Mouse (Mus musculus) kidney, postnatal 10 days (tissue): ENCODE measurements around the gene Ccnd2.

ENCODE experiments used
- DNase-seq: peaks from one replicate; pipeline ENCODE4 v3.0.0; 2021; ENCODE audit warnings: mixed read lengths

Ccnd2 gene

DNA sequence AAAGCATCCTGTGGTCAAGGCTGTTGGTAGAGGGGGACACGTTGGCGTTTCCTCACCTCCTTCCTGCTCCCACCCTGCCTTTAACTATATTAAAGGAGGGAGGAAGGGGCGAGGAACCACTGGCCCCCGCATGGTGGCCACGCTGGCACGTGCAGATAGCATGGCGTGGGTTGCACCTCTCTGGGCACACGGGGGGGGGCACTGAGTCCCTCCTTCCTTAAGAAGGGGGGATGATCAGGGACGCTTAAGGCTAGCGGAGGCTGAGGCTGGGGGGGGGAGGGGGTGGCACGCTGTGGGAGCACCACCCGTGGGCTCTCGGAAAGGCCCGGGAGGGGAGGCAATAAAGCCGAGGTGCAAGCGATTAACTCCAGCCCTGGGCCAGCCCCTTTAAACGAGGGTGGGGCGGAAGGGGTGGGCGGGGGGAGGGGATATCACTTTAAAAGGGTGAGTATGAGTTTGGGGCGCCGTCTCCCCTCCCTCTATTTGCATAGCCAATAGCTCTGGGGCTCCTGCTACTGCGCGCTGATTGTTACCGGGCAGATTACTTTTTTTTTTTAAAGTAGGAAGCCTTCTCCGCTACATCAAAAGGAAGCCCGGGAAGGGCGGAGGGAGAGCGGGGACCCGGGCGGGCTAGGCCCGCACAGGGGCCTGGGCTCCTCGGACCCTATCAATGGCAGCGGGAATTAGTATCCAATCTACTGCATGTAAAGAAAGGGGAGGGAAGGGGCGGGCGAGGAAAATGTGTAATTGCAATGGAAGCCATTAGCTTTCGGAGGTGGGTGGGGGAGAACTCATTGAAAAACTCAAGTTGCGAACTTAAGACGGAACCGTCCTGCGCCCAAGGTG lies at the start of gene Ccnd2:
Gene Ccnd2, minus strand, starts transcription at position 88 of the 846 bp plus-strand sequence.
- DNase-seq: peak; percentile 84

DNA sequence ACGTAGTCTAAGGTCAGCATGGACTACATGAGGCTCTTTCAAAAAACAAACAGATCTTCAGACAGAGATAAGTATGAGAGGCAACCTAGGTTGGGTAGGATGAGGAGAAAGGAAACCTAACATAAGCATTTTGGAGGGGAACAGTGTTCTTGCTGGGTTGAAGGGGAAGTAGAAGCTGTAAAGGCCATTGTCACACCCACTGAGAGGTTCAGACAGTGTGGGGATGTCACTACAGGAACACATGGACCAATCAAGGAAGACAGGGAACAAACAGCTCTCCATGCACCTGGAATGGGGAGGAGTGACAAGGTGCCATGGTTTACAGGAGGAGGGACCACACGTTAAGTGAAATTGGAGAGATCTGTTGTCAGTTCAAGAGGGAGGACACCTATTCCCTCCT lies 45.0 kb upstream of the Ccnd2 start:
- no peak for DNase-seq

DNA sequence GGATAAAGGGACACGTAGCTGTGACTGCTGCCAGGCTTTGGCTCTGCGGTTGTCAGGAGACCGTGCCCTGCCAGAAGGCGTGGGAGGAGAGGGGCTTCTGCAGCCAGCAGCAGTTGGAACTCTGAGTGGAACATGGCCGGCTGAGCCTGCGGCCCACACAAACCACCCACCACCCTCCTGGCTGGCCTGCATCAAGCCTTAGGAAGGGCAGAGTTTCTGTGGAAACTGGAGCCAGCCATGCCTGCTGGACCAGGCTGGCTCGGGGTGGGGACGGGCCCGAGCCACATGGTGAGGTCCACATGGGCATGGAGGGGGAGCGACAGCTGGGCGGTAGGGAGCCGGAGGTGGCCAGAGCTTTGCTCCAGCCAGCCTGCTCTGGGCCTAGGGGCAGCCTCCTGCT lies 29.3 kb upstream of the Ccnd2 start:
- no peak for DNase-seq

DNA sequence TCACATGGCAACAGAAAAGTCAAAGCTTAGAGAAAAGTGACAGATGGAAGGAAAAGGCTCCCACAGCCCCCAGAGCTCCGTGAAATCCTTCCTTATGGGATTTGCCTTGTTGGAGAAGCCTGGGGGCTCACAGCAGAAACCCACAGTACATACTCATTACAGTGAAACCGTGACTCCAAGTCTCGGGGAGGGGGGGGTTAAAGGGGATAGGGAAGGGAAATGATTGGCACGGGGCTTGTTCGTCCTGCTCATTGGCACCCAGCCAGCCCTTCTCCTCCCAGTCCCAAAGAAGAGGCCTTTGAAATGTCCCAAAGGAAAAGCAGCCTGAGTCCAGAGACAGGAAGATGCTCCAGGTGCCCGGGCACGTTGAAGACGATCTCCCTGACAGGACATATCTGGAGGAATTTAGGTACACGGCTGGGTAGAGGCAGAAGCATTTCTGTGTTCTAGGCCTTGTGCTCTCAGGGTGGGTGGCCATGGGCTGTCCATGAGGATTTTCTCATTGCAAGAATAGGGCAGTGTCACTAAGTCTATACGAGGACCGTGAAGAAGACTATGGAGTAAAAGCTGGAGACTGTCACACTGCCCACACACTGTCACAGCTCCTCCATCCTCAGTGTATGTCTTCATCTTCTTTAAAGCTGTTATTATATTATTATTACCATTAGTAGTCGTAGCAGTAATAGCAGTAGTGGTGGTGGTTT lies 27.2 kb upstream of the Ccnd2 start:
- peak; percentile 45 for DNase-seq

DNA sequence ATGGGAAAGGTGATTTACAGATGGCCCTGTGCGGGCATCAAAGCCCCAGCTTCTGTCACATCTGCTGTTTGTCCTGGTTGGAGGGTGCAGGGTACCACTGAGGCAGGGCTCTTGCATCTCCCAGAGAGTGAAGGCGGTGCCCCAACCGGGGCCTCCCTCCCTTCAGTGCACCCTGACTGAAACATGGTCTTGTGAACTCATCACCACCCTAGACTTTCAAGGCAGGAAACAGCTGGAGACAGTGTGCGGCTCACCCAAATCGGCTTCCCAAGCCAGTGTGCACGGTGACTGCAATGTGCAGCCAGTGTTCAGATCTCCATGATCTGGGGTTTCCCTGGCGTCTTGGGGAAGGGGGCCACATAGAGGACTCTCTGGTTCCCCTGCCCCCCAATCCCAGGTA lies 26.0 kb upstream of the Ccnd2 start:
- peak; percentile 30 for DNase-seq

DNA sequence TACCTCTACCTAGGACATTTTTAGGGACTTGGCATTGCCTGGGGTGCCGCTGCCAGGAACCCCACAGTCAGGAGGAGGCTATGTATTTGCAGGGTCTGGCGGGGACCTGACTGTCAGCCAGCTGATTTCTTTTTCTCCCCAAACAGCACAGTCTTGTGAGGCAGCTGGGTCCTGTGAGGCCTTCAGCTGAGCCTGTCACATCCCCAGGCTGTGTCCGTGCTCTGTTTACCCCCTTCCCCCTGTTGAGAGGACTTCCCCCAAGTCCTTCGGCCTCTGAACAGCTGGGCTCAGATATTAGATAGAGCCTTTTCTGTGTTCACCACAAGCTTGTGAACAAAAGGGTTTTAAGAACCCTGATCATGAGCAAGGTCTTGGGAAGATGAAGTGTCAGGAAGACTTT lies 25.4 kb upstream of the Ccnd2 start:
- peak; percentile 19 for DNase-seq

DNA sequence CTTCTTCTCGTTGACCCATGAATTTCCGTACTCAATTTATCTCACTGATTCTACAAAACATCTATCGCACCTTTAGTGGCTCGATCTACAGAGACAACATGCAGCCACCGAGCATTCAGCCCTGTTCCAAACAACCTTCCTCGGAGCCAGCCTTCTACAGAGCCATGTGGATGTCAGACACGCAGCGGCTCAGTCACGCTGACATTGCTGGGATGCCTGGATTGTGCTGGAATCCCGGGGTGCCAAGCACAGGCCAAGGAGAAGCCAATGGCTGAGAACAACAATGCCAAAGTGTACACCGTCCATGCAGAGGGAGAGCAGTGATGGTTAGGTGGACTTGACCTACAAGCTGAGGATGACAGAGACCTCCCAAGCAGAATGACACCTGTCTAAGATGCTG lies 20.5 kb upstream of the Ccnd2 start:
- DNase-seq: no peak

DNA sequence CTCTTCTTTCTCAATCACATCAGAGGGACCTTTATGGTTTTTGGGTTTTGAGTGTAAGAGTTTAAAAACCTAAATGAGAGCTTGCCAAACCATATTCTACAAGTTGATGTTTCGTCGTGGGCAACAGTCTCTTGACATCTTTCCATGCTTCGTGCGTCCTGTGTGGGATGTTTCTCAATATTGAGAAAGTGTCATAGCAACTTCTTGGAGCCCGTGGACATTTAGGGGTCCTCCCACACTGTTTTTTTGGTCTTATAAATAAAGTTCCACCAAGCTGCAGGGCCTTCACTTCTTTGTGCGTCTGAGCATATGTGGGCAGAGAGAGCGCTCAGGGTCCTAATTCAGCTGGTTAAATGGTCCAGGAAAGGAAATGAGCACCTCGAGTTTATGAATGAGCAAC lies 18.7 kb upstream of the Ccnd2 start:
- no peak for DNase-seq

DNA sequence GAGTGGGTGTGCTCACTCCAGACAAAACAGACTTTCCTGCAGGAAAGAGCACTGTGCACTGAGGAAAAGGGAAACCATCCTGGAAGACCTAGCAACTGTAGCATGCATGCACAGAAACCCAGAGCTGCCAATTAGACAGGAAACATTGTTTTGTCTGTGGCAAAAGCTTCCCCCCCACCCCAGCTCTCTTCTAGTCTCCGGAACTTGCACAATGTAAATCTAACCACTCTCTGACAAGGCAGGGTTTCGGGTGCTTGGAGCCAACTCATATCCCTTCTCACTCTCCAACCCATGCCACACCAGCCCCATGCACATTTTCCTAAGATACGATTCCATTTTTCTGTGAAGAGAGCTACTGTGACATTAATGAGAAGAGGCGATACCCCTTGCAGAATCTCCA lies 13.7 kb upstream of the Ccnd2 start:
- DNase-seq: no peak

DNA sequence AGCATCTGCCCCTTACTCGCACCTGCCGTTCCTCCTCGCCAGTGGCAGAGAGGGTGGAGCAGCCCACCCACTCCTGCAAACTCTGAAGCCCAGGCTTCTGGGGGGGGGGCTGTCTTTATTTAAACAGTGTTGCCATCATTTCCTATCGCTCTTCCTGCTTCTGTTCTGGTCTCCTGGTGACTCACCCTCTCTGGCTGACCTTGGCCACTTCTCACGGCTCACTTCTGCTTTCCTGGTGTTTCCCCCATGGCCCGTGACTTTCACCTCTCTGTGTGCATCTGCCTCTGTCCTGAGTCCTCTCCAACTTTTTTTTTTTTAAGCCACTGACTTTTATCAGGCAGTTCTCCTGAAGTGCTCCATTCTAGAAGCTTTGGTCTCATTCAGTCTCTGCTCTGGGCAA lies 10.8 kb upstream of the Ccnd2 start:
- peak; percentile 51 for DNase-seq

DNA sequence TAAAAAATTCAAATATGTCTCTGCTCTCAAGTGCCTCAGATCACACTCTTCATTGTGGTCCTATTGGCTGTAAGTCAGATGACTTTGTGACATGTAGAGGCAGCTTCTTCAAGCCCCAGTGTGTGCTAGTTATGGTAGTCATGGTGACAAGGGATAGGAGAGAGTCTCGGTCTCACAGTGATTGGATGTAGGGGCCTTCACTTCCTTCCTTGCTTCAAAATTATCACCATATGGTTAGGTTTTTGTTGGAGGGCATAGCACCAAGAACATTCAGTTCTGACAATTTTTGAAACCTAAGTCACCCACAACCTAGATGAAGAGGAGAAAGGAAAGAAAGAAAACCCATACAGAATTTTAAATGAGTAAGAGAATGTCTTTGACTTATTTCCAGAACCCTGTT lies 5.3 kb upstream of the Ccnd2 start:
- no peak for DNase-seq

DNA sequence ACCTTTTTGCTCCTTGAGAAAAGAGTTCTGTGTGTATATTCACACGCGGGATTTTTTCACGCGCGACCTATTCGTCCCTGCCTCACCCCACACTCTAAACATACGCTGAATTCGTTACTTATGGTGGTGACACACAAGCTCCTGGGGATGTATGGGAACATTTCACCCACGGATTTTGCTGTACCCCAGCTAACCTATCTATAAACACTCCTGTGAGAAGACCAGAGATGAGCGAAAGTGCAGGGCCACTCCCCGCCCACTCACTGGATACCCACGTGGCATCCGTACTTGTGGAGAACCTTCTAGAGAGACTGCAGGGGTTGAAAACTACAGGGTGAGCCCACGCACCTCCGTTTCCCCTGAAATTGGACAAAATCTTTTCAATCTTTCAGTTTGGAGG lies 3.5 kb upstream of the Ccnd2 start:
- peak; percentile 61 for DNase-seq

DNA sequence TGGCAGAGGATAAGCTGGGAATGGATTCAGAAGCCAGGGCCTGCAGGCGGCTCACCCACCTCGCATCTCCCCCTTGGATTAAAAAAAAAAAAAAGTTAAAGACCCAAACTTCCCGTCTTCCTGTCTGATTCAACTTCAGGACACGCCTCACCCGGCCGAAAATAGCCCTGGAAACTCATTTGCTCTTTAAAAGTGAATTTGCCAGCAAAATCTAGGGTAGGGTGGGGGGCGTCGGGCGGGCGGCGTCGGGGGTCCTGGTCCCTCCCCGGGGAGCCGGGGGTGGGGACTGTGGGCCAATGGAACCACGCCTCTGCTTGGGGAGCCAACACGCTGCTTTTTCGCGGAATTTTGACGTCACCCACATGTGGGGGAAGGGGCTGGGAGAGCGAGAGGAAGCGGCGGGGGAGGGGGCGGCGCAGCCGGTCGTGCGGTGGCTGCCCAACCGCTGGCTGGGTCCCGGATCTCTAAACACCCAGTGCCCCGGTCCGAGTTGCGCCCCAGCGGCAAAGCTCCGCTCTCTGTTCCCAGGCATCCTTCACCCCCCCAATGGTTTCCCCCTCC lies 2.8 kb upstream of the Ccnd2 start:
- peak; percentile 95 for DNase-seq

DNA sequence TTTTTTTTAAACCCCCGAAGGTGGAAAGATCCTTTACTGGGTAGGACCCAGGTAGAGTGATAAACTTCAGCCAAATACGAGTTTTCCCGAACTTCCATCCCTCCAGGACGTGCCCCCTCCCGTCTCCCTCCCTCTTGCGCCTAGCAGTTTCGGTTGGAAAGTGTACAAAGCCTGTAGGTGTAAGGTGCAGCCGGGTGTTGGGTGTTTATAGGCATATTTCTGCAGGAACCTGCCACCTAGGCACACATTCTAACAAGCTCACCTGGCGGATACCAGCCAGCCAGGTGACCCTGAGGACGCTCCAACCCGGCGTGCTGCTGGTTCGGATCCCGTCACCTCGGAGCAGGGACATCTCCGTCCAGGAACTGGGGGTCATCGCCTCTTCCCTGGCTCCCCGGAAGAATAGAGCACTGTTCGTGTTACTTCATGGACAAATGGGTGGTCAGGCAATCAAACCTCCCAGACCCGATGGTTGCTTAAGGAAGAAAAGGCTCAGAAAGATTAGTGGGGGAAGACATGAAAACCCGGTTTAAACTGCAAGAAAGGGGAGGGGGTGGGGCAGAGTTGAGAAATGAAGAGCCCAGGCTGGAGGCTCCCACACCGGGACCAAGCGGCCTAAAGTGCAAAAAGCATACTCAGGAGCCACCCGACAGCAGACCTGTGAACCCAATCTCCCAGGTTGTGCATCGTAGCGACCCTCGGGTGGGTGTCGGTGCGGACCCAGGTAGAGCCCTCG lies 2.1 kb upstream of the Ccnd2 start:
- DNase-seq: peak; percentile 46

DNA sequence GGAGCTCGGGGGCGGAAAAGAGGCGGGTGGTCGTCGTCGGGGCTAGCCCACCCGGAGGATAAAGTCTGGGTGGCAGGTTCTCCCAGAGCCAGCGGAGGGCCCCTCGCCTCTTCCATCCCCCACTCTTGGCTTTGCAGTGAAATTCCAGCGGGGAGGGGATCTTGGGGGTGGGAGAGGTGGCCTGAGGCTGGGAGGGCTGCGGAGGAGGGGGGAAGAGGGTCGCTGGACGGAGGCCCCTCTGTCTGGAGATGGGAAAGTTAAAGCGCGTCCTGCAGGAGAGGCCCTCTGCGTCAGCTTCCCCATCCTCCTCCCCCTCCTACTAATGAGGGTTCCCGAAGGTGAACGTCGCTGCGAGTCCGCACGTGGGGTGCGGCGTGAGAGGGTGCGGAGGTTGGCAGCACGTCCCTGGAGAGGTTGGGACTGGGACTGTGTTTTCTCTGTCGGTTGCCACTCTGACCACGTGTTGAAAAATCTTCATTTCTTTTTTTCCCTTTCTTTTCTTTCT lies 1.4 kb upstream of the Ccnd2 start:
- peak; percentile 66 for DNase-seq

DNA sequence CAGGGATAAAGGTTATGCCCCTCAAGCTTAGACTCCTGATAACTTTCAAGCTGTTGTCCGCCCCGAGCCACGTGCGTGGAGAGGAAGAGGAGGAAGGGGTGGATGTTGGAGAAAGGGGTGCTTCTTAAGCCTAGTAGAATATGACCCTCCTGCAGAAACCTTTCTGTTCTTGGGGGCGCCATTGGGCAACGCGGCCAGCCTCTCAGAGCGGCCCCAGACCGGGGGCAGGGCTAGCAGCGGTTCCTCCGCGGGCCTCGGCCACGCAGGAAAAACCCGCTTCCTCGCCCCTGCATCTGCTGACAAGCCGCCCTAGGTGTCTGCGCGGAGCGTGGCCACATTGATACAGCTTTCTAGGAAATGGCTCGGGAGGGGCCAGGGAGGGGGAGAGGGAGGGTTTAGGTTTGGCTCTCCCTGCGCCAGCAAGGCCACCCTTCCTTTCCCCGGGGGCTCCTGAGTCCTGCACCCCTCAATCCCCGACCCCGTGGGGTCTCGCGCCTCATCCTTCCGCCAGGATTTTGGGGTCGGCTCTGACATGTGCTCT lies 358 bp downstream of the Ccnd2 start:
- peak; percentile 72 for DNase-seq

DNA sequence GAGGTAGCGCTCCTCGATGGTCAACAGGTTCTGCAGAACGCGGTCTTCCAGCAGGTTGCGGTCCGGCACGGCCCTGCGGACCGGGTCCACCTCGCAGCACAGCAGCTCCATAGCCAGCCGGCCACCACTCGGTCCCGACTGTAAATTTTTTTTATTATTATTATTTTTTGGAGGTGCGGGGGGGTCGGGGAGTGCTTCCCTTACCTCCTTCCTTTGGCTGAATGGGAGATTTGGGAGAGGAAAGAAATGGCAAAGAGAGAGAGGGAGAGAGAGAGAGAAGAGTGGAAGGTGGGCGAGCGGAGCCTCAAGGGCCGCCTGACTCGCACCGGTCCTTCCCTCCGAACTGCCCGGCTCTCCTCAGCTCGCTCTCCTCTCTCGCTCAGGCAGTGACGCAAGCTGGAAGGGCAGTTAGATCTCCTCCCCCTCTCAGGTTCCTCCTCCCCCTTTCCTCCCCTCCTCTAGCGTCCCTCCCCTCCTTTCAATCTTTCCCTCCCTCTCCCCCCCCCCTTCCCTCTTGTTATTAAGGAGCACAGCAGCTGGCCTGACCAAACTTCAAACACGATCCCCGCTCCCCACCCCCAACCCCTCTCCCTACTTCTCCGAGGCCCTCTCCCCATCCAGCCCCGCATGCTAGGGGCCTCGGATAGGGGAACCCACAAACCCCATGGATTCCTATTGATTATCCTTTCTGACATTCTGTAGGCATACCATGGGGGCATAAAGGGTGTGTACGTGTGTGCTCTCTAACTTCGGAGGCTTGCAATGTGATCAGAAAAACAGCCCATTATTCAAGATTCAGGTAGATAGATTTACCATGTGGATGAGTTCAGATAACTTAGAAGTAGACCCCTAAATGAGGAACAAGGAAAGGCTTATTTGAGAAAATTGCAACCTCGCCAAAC lies 1.1 kb downstream of the Ccnd2 start:
- peak; percentile 89 for DNase-seq

DNA sequence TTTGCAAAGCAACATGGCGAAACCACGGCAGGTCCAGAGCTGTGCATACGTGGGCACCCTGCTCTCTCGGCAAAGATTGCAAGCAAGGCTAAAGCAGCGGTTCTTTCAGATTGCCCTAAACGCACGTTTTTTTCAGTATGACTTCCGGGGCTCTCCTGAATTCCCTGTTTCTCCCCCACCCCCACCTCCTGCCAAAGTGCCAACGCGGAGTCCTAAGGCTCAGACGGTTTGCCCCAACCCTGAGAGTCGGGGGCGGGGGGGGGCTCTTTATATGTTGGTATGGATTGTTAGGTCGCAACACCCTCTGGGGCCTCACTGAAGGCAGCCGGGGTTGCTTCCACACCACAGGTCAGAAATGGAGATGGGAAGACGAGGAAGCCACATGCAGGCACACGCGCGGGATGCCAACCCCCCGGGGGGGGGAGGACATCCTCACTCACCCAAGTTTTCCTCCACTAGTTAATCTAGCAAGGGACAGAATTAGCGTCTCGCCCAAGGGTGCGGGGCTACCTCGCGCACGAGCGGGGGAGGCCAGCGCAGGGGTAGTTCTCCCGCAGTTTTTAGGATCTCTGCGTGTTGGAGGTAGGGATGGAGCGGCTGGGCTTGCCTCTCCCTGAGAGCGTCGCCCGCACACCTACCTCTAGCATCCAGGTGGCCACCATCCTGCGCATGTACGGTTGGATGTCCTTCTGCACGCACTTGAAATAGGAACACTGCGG lies 1.9 kb downstream of the Ccnd2 start:
- DNase-seq: peak; percentile 50

DNA sequence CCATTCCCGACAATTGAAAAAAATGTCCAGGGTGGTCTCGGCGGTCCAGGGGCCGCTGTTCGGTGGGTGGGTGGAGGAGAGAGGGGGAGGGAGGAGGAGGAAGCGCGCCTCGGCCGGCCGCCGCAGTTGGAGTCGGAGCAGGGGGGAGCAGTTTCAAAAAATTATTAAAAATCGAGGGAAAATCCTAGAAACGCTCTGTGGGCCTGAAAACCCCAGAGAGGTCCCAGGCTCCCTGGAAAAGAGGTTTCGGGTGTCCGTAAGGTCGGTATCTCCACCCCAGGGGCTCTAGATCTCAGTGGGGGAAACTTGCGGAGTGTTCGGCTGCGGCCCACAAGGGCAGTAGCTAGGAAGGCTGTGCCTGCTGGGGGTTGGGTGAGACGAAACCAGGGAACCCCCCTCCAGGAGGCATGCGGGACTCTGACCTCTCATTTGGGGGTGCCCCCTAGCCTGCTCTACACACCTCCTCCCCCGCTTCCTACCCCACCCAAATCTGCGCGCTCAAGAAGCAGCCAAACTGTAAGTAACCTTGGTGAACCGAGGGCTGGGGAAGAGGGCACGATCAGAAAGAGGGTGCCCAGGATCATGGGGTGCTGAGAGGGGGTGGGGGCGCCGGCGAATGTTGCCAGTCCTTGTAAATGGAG lies 2.6 kb downstream of the Ccnd2 start:
- peak; percentile 50 for DNase-seq

DNA sequence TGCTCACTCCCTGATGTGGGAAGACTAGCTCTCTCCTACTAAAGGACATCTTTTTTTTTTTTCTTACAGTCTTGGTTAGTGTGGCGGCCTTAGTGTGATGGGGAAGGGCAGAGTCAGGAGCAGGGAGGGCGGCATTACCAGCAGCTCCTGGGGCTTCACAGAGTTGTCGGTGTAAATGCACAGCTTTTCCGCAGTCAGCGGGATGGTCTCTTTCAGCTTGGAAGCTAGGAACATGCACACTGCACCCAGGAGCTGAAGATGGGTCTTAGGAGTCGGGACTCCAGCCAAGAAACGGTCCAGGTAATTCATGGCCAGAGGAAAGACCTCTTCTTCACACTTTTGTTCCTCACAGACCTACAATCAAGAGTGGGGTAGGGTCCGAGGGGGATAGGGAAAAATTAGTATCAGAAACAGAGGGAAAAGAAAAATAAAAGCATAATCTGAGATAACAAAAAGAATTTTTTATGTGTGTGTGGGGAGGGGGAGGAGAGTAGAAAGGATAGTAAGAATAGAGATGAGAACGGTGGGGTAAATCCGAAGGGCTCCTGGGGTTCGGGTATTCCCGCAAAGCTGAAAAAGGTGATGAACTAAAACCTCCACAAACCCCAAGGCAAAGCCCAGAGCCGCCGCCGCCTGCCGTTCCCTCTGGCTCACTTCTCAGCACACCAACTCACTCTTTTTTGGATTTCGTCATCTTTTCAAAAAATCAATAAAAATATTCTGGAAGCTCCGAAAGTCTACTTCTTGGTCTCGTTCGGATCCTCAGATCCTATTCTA lies 3.3 kb downstream of the Ccnd2 start:
- peak; percentile 57 for DNase-seq
